Mouse (Mus musculus) kidney, adult 2 months (tissue): Measurements from ENCODE around the gene Muc13.

ENCODE experiments used
- CTCF ChIP-seq: fragments of 200-500 bp; conservative IDR thresholded peaks from 2 replicates; pipeline ENCODE4 v1.5.1; 2011; ENCODE audit warnings: low read depth, mild to moderate bottlenecking, control low read depth, low read length, moderate library complexity, mixed read lengths; ENCODE audit not compliant: insufficient read depth, insufficient read length
- POLR2A ChIP-seq: fragments of 200-500 bp; IDR thresholded peaks from one replicate; pipeline ENCODE4 v1.6.1; 2011; ENCODE audit warnings: low read depth, low read length, control low read depth

DNA sequence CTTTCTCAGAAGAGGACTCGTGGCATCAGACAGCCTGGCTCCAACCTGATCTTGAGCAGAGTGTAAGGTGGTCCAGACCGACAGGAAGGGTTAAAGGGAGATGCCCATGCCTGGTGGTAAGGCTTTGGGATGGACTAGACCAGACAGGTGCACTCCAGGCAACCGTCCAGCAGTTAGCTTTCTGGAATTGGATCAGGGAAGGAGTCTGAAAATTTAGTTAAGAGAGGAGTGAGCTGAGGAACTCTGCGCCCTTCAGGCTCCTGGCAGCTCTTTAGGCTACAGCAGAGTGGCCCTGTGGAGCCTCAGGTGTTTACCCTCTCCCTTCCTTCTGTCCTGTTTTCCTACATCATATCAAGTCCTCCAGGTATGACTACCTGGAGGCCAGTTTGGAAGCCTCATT is 68.6 kb downstream of the Muc13 start:
- TF ChIP-seq POLR2A (no peak), CTCF (no peak)
